Mouse (Mus musculus): Measurements from ENCODE around the gene Lrrc23. TPM values are rescaled to one million over a fixed set of nuclear protein-coding genes. Genes with fewer than 3 reads are reported as not detected.

Lrrc23 gene
- polyA plus RNA-seq, 1 experiment: 0.13 TPM

GRCm38 (mm10) chr6:124743647-124744046, 35.9 kb downstream of the Lrrc23 start:
- no peak overlapping the region for H3ac ChIP-seq (ENCODE audit: control insufficient read depth, insufficient read length)
- H3K4me2 ChIP-seq (ENCODE audit: low read depth): no peak overlapping the region
- H3K36me3 ChIP-seq (ENCODE audit: control insufficient read depth, insufficient read depth): peaks cover 4% of the 10 kb centered on the region
- no peak overlapping the region for H3K4me3 ChIP-seq
- H3K79me2 ChIP-seq (ENCODE audit: control insufficient read depth, insufficient read depth): no peaks in the 10 kb centered on the region
- TF ChIP-seq TCF12 (IDR thresholded peaks at IDR 0.05; ENCODE audit: insufficient read depth, poor library complexity, severe bottlenecking) (no peak), POLR2AphosphoS2 (IDR thresholded peaks at IDR 0.05; ENCODE audit: insufficient read length, low read depth) (peak; percentile 29), CEBPB (IDR thresholded peaks at IDR 0.05; ENCODE audit: insufficient read depth, poor library complexity, severe bottlenecking) (no peak)
- H3K27me3 ChIP-seq (ENCODE audit: control insufficient read depth, insufficient read depth, insufficient read length): no peaks in the 10 kb centered on the region

DNA sequence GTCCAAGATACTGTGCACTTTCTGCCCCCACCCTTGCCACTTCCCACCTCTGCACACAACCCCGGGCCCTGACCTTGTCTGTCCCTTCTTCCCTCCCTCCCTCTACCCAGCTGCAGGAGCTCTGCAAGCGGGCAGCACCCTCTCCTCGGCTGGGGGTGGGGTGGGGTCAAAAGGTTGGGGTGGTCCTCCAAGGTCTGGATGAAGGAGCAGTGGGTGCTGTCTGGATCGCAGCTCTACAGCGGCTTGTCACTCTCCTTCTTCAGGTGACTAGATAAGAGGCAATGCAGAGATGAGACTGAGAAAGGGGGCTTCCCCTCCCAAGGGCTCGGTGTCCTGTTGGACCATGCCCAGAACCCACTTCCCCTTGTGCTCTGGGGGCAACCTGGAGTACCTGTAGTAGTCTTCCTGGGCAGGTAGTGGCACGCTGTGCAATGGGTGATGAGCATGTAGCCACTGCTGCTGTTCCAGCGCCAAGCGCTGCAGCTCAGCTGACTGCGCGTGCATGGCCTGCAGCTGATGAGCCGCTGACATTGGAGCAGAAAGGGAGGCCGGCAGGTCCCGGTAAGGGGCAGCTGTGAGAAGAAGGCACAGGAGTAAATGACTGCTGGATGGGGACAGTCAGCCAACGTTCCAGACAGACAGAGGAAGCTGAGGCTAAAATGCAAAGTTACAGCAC, 36.5 kb downstream of the Lrrc23 start:
- Histone ChIP-seq H3K4me2 (ENCODE audit: low read depth) (no peak overlapping the region), H3K36me3 (ENCODE audit: control insufficient read depth, insufficient read depth) (no peaks in the 10 kb centered on the region), H3K4me3 (no peak overlapping the region), H3ac (ENCODE audit: control insufficient read depth, insufficient read length) (no peak overlapping the region), H3K79me2 (ENCODE audit: control insufficient read depth, insufficient read depth) (no peaks in the 10 kb centered on the region), H3K27me3 (ENCODE audit: control insufficient read depth, insufficient read depth, insufficient read length) (no peaks in the 10 kb centered on the region)
- TF ChIP-seq MAX (IDR thresholded peaks at IDR 0.05; ENCODE audit: low read depth) (no peak), POLR2AphosphoS2 (IDR thresholded peaks at IDR 0.05; ENCODE audit: insufficient read length, low read depth) (peak; percentile 34)

GRCm38 (mm10) chr6:124741842-124742241, 37.7 kb downstream of the Lrrc23 start:
- H3K4me3 ChIP-seq: peak overlapping the region; percentile 67
- no peaks in the 10 kb centered on the region for H3K27me3 ChIP-seq (ENCODE audit: control insufficient read depth, insufficient read depth, insufficient read length)
- peak overlapping the region; percentile 89 for H3K4me2 ChIP-seq (ENCODE audit: low read depth)
- H3K36me3 ChIP-seq (ENCODE audit: control insufficient read depth, insufficient read depth): no peaks in the 10 kb centered on the region
- no peaks in the 10 kb centered on the region for H3K79me2 ChIP-seq (ENCODE audit: control insufficient read depth, insufficient read depth)
- TF ChIP-seq POLR2AphosphoS2 (IDR thresholded peaks at IDR 0.05; ENCODE audit: insufficient read length, low read depth) (no peak), TCF12 (IDR thresholded peaks at IDR 0.05; ENCODE audit: insufficient read depth, poor library complexity, severe bottlenecking) (no peak), CEBPB (IDR thresholded peaks at IDR 0.05; ENCODE audit: insufficient read depth, poor library complexity, severe bottlenecking) (no peak), MAX (IDR thresholded peaks at IDR 0.05; ENCODE audit: low read depth) (no peak), MYOG (IDR thresholded peaks at IDR 0.05; ENCODE audit: control insufficient read depth in 1 of 3, insufficient read depth in 1 of 3, insufficient read length in 2 of 3, low read depth in 2 of 3) (no peak), SRF (IDR thresholded peaks at IDR 0.05; ENCODE audit: control insufficient read depth, insufficient read length, low read depth) (no peak), MYOD1 (IDR thresholded peaks at IDR 0.05; ENCODE audit: control insufficient read depth in 1 of 3, insufficient read length in 2 of 3, low read depth in 2 of 3) (no peak), REST (IDR thresholded peaks at IDR 0.05; ENCODE audit: insufficient read depth, insufficient read length) (no peak), E2F4 (IDR thresholded peaks at IDR 0.05; ENCODE audit: insufficient read depth) (no peak), TCF3 (IDR thresholded peaks at IDR 0.05; ENCODE audit: insufficient read length, low read depth) (no peak), USF1 (IDR thresholded peaks at IDR 0.05; ENCODE audit: low read depth) (no peak), POLR2A (IDR thresholded peaks at IDR 0.05; ENCODE audit: insufficient read length, low read depth) (no peak)
- no peak overlapping the region for H3ac ChIP-seq (ENCODE audit: control insufficient read depth, insufficient read length)

- TF ChIP-seq REST (IDR thresholded peaks at IDR 0.05; ENCODE audit: insufficient read depth, insufficient read length) (no peak), CEBPB (IDR thresholded peaks at IDR 0.05; ENCODE audit: insufficient read depth, poor library complexity, severe bottlenecking) (peak; percentile 53; the same call in 1 of the 2 replicates), MAX (IDR thresholded peaks at IDR 0.05; ENCODE audit: low read depth) (no peak), POLR2A (IDR thresholded peaks at IDR 0.05; ENCODE audit: insufficient read length, low read depth) (peak; percentile 92), USF1 (IDR thresholded peaks at IDR 0.05; ENCODE audit: low read depth) (no peak), POLR2AphosphoS2 (IDR thresholded peaks at IDR 0.05; ENCODE audit: insufficient read length, low read depth) (peak; percentile 87), E2F4 (IDR thresholded peaks at IDR 0.05; ENCODE audit: insufficient read depth) (no peak), MYOG (IDR thresholded peaks at IDR 0.05; ENCODE audit: control insufficient read depth in 1 of 3, insufficient read depth in 1 of 3, insufficient read length in 2 of 3, low read depth in 2 of 3) (no peak)
Measured at GRCm38 (mm10) chr6:124740888-124741761, 38.4 kb downstream of the Lrrc23 start, which contains the start of gene Grcc10. Grcc10 (minus strand) TSS chr6:124741374.

GRCm38 (mm10) chr6:124740211-124740887, 39.2 kb downstream of the Lrrc23 start:
- peak overlapping the region; percentile 67 for H3K4me3 ChIP-seq
- no peak for TF ChIP-seq MYOG (IDR thresholded peaks at IDR 0.05; ENCODE audit: control insufficient read depth in 1 of 3, insufficient read depth in 1 of 3, insufficient read length in 2 of 3, low read depth in 2 of 3)
- TF ChIP-seq SRF (IDR thresholded peaks at IDR 0.05; ENCODE audit: control insufficient read depth, insufficient read length, low read depth): no peak
- no peak for TF ChIP-seq TCF3 (IDR thresholded peaks at IDR 0.05; ENCODE audit: insufficient read length, low read depth)
- no peak for TF ChIP-seq USF1 (IDR thresholded peaks at IDR 0.05; ENCODE audit: low read depth)
- no peak for TF ChIP-seq E2F4 (IDR thresholded peaks at IDR 0.05; ENCODE audit: insufficient read depth)
- TF ChIP-seq CEBPB (IDR thresholded peaks at IDR 0.05; ENCODE audit: insufficient read depth, poor library complexity, severe bottlenecking): no peak
- no peak for TF ChIP-seq MYOD1 (IDR thresholded peaks at IDR 0.05; ENCODE audit: control insufficient read depth in 1 of 3, insufficient read length in 2 of 3, low read depth in 2 of 3)
- TF ChIP-seq POLR2AphosphoS2 (IDR thresholded peaks at IDR 0.05; ENCODE audit: insufficient read length, low read depth): no peak
- no peak for TF ChIP-seq MAX (IDR thresholded peaks at IDR 0.05; ENCODE audit: low read depth)
- no peak for TF ChIP-seq REST (IDR thresholded peaks at IDR 0.05; ENCODE audit: insufficient read depth, insufficient read length)
- no peak for TF ChIP-seq POLR2A (IDR thresholded peaks at IDR 0.05; ENCODE audit: insufficient read length, low read depth)
- no peak for TF ChIP-seq TCF12 (IDR thresholded peaks at IDR 0.05; ENCODE audit: insufficient read depth, poor library complexity, severe bottlenecking)
- H3ac ChIP-seq (ENCODE audit: control insufficient read depth, insufficient read length): peak overlapping the region; percentile 47
- H3K4me2 ChIP-seq (ENCODE audit: low read depth): peak overlapping the region; percentile 89
- H3K27me3 ChIP-seq (ENCODE audit: control insufficient read depth, insufficient read depth, insufficient read length): no peaks in the 10 kb centered on the region
- H3K36me3 ChIP-seq (ENCODE audit: control insufficient read depth, insufficient read depth): no peaks in the 10 kb centered on the region
- no peaks in the 10 kb centered on the region for H3K79me2 ChIP-seq (ENCODE audit: control insufficient read depth, insufficient read depth)

More at GRCm38 (mm10) chr6:124740888-124741761, 38.4 kb downstream of the Lrrc23 start, which contains the start of gene Grcc10:
- Histone ChIP-seq H3K27me3 (ENCODE audit: control insufficient read depth, insufficient read depth, insufficient read length) (no peaks in the 10 kb centered on the region), H3ac (ENCODE audit: control insufficient read depth, insufficient read length) (peak within 1 kb of the TSS; percentile 47), H3K4me2 (ENCODE audit: low read depth) (peak within 1 kb of the TSS; percentile 89), H3K4me3 (peak within 1 kb of the TSS; percentile 67), H3K79me2 (ENCODE audit: control insufficient read depth, insufficient read depth) (no peaks in the 10 kb centered on the region), H3K36me3 (ENCODE audit: control insufficient read depth, insufficient read depth) (no peaks in the 10 kb centered on the region)

All from myocyte (in vitro differentiated cells).